Mouse (Mus musculus) right cerebral cortex, postnatal 10 days (tissue): ENCODE measurements at regions not wholly inside any gene's neighbourhood (a gene's known extent, or its start where the extent isn't known, plus 50 kb on each side); places are given as distances from the start of the nearest gene placed in this dataset.

ENCODE experiments used
- DNase-seq, 2 experiments: peaks; one replicate each; pipeline ENCODE4 v3.0.0; 2021; ENCODE audit warnings: low spot score in 2 of 2

GRCm38 (mm10) chr1:191486766-191487165 is 83.7 kb upstream of the Ppp2r5a start:
- no peak for DNase-seq

- DNase-seq = no peak
These were observed 81.8 kb upstream of the Ppp2r5a start for GRCm38 (mm10) chr1:191484726-191485425.

- no peak for DNase-seq
These were observed 76.9 kb upstream of the Ppp2r5a start for GRCm38 (mm10) chr1:191479906-191480379.

GRCm38 (mm10) chr1:191472551-191472950 is 69.5 kb upstream of the Ppp2r5a start:
- no peak for DNase-seq

GRCm38 (mm10) chr1:191471489-191471888 is 68.4 kb upstream of the Ppp2r5a start:
- no peak for DNase-seq

- peak; percentile 59 to 81 for DNase-seq
These were observed 67.3 kb upstream of the Ppp2r5a start for GRCm38 (mm10) chr1:191470190-191470985.

GRCm38 (mm10) chr1:191468837-191469529 is 65.9 kb upstream of the Ppp2r5a start:
- peak; percentile 39 to 59 for DNase-seq

- no peak for DNase-seq
These were observed 63.2 kb upstream of the Ppp2r5a start for GRCm38 (mm10) chr1:191466261-191466660.

GRCm38 (mm10) chr1:191465723-191466122 is 62.7 kb upstream of the Ppp2r5a start:
- DNase-seq = no peak

GRCm38 (mm10) chr1:191465170-191465569 is 62.1 kb upstream of the Ppp2r5a start:
- peak in 1 of 2 experiments; percentile 42 for DNase-seq

GRCm38 (mm10) chr1:191461811-191462491 is 58.9 kb upstream of the Ppp2r5a start:
- DNase-seq = no peak

- DNase-seq = no peak
These were observed 56.0 kb upstream of the Ppp2r5a start for GRCm38 (mm10) chr1:191459066-191459465.

- DNase-seq = no peak
These were observed 55.2 kb upstream of the Ppp2r5a start for GRCm38 (mm10) chr1:191458292-191458691.

GRCm38 (mm10) chr1:191457103-191457502 is 54.0 kb upstream of the Ppp2r5a start:
- no peak for DNase-seq

- DNase-seq = no peak
These were observed 51.5 kb upstream of the Ppp2r5a start for GRCm38 (mm10) chr1:191454604-191455003.

- DNase-seq = no peak
These were observed 50.5 kb upstream of the Ppp2r5a start for GRCm38 (mm10) chr1:191453589-191453988.
